Mouse (Mus musculus): Measurements from ENCODE around the gene Rin3. TPM values are rescaled to one million over a fixed set of nuclear protein-coding genes. Genes with fewer than 3 reads are reported as not detected.

Rin3 gene
- total and polyA plus RNA-seq, 2 experiments from 2014 or later, result 1.7 to 3.2 TPM

GRCm38 (mm10) chr12:102261933-102262396 is 20.9 kb upstream of the Rin3 start:
- Histone ChIP-seq H3K4me3 (ENCODE audit: low read length) (no peak overlapping the region), H3K27me3 (ENCODE audit: insufficient read depth, low read length) (no peaks in the 10 kb centered on the region), H3K36me3 (ENCODE audit: insufficient read depth, low read length) (no peaks in the 10 kb centered on the region), H3K9ac (replicated peaks; ENCODE audit: low read length) (no peak overlapping the region), H3K4me2 (ENCODE audit: low read depth, low read length) (no peak overlapping the region), H3K27ac (no peak overlapping the region), H3K9me3 (ENCODE audit: low read length) (no peaks in the 10 kb centered on the region), H3K4me1 (ENCODE audit: insufficient read depth, low read length) (no peaks in the 10 kb centered on the region)
- 60% methylated on average over 8 of the region's 8 CpGs for WGBS
- TF ChIP-seq CTCF (IDR thresholded peaks at IDR 0.05; ENCODE audit: low read depth), result no peak
- no peak for DNase-seq (ENCODE audit: low spot score)
- ATAC-seq, result 0 out of 2 replicates have a peak, but pooled peaks have one; percentile 15

GRCm38 (mm10) chr12:102262809-102263208 is 20.0 kb upstream of the Rin3 start:
- H3K27me3 ChIP-seq (ENCODE audit: insufficient read depth, low read length), result no peaks in the 10 kb centered on the region
- H3K4me1 ChIP-seq (ENCODE audit: insufficient read depth, low read length), result no peaks in the 10 kb centered on the region
- H3K36me3 ChIP-seq (ENCODE audit: insufficient read depth, low read length), result no peaks in the 10 kb centered on the region
- no peak overlapping the region for H3K4me3 ChIP-seq (ENCODE audit: low read length)
- H3K9me3 ChIP-seq (ENCODE audit: low read length), result no peaks in the 10 kb centered on the region
- TF ChIP-seq CTCF (IDR thresholded peaks at IDR 0.05; ENCODE audit: low read depth), result no peak
- DNase-seq (ENCODE audit: low spot score) (no peak), ATAC-seq (no peak)
- H3K9ac ChIP-seq (replicated peaks; ENCODE audit: low read length), result no peak overlapping the region
- 98% methylated on average over 2 of the region's 2 CpGs for WGBS
- no peak overlapping the region for H3K4me2 ChIP-seq (ENCODE audit: low read depth, low read length)
- H3K27ac ChIP-seq, result no peak overlapping the region

GRCm38 (mm10) chr12:102263249-102263648 is 19.6 kb upstream of the Rin3 start:
- no peaks in the 10 kb centered on the region for H3K4me1 ChIP-seq (ENCODE audit: insufficient read depth, low read length)
- no peak overlapping the region for H3K4me2 ChIP-seq (ENCODE audit: low read depth, low read length)
- no peak overlapping the region for H3K9ac ChIP-seq (replicated peaks; ENCODE audit: low read length)
- no peak overlapping the region for H3K27ac ChIP-seq
- no peaks in the 10 kb centered on the region for H3K27me3 ChIP-seq (ENCODE audit: insufficient read depth, low read length)
- DNase-seq (ENCODE audit: low spot score) (no peak), ATAC-seq (no peak)
- TF ChIP-seq CTCF (IDR thresholded peaks at IDR 0.05; ENCODE audit: low read depth), result no peak
- H3K4me3 ChIP-seq (ENCODE audit: low read length), result no peak overlapping the region
- no peaks in the 10 kb centered on the region for H3K36me3 ChIP-seq (ENCODE audit: insufficient read depth, low read length)
- H3K9me3 ChIP-seq (ENCODE audit: low read length), result no peaks in the 10 kb centered on the region

- Histone ChIP-seq H3K27me3 (ENCODE audit: insufficient read depth, low read length) (no peaks in the 10 kb centered on the region), H3K4me1 (ENCODE audit: insufficient read depth, low read length) (no peaks in the 10 kb centered on the region), H3K4me3 (ENCODE audit: low read length) (no peak overlapping the region), H3K36me3 (ENCODE audit: insufficient read depth, low read length) (no peaks in the 10 kb centered on the region), H3K9me3 (ENCODE audit: low read length) (no peaks in the 10 kb centered on the region), H3K9ac (replicated peaks; ENCODE audit: low read length) (no peak overlapping the region), H3K27ac (no peak overlapping the region), H3K4me2 (ENCODE audit: low read depth, low read length) (no peak overlapping the region)
- DNase-seq (ENCODE audit: low spot score) (no peak), ATAC-seq (no peak)
- no peak for TF ChIP-seq CTCF (IDR thresholded peaks at IDR 0.05; ENCODE audit: low read depth)
- WGBS, result 69% methylated on average over 8 of the region's 8 CpGs
These were observed 16.4 kb upstream of the Rin3 start for GRCm38 (mm10) chr12:102266433-102266832.

- TF ChIP-seq CTCF (IDR thresholded peaks at IDR 0.05; ENCODE audit: low read depth), result no peak
- Histone ChIP-seq H3K4me3 (ENCODE audit: low read length) (no peak overlapping the region), H3K4me1 (ENCODE audit: insufficient read depth, low read length) (no peaks in the 10 kb centered on the region), H3K36me3 (ENCODE audit: insufficient read depth, low read length) (no peaks in the 10 kb centered on the region), H3K27ac (no peak overlapping the region), H3K4me2 (ENCODE audit: low read depth, low read length) (no peak overlapping the region), H3K9ac (replicated peaks; ENCODE audit: low read length) (no peak overlapping the region), H3K27me3 (ENCODE audit: insufficient read depth, low read length) (no peaks in the 10 kb centered on the region), H3K9me3 (ENCODE audit: low read length) (no peaks in the 10 kb centered on the region)
- 64% methylated on average over 2 of the region's 2 CpGs for WGBS
- ATAC-seq (no peak), DNase-seq (ENCODE audit: low spot score) (no peak)
These were observed 13.7 kb upstream of the Rin3 start for GRCm38 (mm10) chr12:102269144-102269543.

GRCm38 (mm10) chr12:102270776-102271405 is 12.0 kb upstream of the Rin3 start:
- no peak for TF ChIP-seq CTCF (IDR thresholded peaks at IDR 0.05; ENCODE audit: low read depth)
- no peak overlapping the region for H3K9ac ChIP-seq (replicated peaks; ENCODE audit: low read length)
- H3K36me3 ChIP-seq (ENCODE audit: insufficient read depth, low read length), result no peaks in the 10 kb centered on the region
- no peak for DNase-seq (ENCODE audit: low spot score)
- no peak overlapping the region for H3K27ac ChIP-seq
- ATAC-seq, result no peak
- no peaks in the 10 kb centered on the region for H3K27me3 ChIP-seq (ENCODE audit: insufficient read depth, low read length)
- H3K9me3 ChIP-seq (ENCODE audit: low read length), result no peaks in the 10 kb centered on the region
- H3K4me2 ChIP-seq (ENCODE audit: low read depth, low read length), result no peak overlapping the region
- 87% methylated on average over 6 of the region's 6 CpGs for WGBS
- no peaks in the 10 kb centered on the region for H3K4me1 ChIP-seq (ENCODE audit: insufficient read depth, low read length)
- no peak overlapping the region for H3K4me3 ChIP-seq (ENCODE audit: low read length)

- Histone ChIP-seq H3K4me2 (ENCODE audit: low read depth, low read length) (no peak overlapping the region), H3K4me1 (ENCODE audit: insufficient read depth, low read length) (no peaks in the 10 kb centered on the region), H3K27ac (no peak overlapping the region), H3K36me3 (ENCODE audit: insufficient read depth, low read length) (no peaks in the 10 kb centered on the region), H3K27me3 (ENCODE audit: insufficient read depth, low read length) (no peaks in the 10 kb centered on the region), H3K9me3 (ENCODE audit: low read length) (no peaks in the 10 kb centered on the region), H3K4me3 (ENCODE audit: low read length) (no peak overlapping the region), H3K9ac (replicated peaks; ENCODE audit: low read length) (no peak overlapping the region)
- no peak for ATAC-seq
- no peak for DNase-seq (ENCODE audit: low spot score)
- 68% methylated on average over 4 of the region's 4 CpGs for WGBS
- no peak for TF ChIP-seq CTCF (IDR thresholded peaks at IDR 0.05; ENCODE audit: low read depth)
These were observed 11.4 kb upstream of the Rin3 start for GRCm38 (mm10) chr12:102271447-102271846.
